Mouse (Mus musculus) neutrophil, adult 83 days (primary cell): ENCODE measurements around the gene Haao. TPM values are rescaled to one million over a fixed set of nuclear protein-coding genes. Genes with fewer than 3 reads are reported as not detected.

Experiments used
- total RNA-seq, 2 experiments: library from RNA; stranded (reverse); gene quantifications; one replicate each; pipeline ENCODE4 v1.2.4; 2023

Gene Haao
- 10 to 100 TPM; 34.6 to 38.4 TPM for total RNA-seq

DNA sequence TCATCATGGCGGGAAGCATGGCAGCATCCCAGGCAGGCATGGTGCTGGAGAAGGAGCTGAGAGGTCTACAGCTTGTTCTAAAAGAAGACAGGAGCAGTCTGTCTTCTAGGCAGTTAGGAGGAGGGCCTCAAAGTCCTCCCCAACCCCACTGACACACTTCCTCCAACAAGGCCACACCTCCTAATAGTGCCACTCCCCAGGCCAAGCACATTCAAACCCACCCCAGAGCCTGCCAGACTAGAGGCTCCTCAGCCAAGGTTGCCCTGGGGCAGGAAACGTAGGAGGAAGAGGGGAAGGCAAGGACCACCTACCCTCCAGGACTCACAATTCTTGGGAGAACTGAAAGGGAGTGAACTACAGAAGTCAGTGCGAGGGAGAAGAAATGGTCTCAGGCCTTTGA is at the start of gene Haao:
TSS of gene Haao (minus strand) at position 149 of the 400 bp plus-strand sequence.

Other genes with a start within 250 kb of the Haao start
- gene Kcng3, start 216.1 kb downstream of the Haao start, total RNA-seq: not detected
- gene Mta3, start 141.8 kb downstream of the Haao start, total RNA-seq: 10 to 100 TPM; 30.4 to 38.6 TPM